Mouse (Mus musculus): ENCODE measurements at regions not wholly inside any gene's neighbourhood (a gene's known extent, or its start where the extent isn't known, plus 50 kb on each side); places are given as distances from the start of the nearest gene placed in this dataset.

DNA sequence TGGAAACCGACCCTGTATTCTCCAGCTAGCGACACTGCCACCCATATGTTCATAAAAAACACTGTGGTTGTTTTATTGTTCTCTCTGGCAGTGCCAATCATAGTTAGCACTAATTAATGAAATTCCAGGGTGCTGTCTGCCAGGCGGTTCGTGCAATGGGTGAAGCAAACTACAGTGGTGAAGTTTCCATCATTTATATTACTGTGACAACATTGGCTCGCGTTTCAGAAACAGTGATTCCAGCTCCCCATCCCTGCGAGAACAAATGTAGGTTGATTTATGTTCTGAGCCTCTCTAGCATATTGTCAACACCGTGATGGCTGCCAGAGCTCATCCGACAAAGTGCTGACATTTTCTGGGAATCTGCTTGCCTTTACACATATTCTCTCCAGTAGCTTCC, 480.7 kb upstream of the Igfbp7 start:
- no peak overlapping the region for H3K4me2 ChIP-seq (replicated peaks)
- ATAC-seq (ENCODE audit: insufficient number of reproducible peaks, insufficient read depth, low FRiP score, low TSS enrichment): no peak
- no peak overlapping the region for H3K4me3 ChIP-seq
- WGBS: 84% methylated on average over 9 of the region's 9 CpGs
- no peaks in the 10 kb centered on the region for H3K36me3 ChIP-seq
- H3K4me1 ChIP-seq: no peaks in the 10 kb centered on the region
- H3K9me3 ChIP-seq: no peaks in the 10 kb centered on the region
- no peak overlapping the region for H3K9ac ChIP-seq
- no peak overlapping the region for H3K27ac ChIP-seq
- no peaks in the 10 kb centered on the region for H3K27me3 ChIP-seq

DNA sequence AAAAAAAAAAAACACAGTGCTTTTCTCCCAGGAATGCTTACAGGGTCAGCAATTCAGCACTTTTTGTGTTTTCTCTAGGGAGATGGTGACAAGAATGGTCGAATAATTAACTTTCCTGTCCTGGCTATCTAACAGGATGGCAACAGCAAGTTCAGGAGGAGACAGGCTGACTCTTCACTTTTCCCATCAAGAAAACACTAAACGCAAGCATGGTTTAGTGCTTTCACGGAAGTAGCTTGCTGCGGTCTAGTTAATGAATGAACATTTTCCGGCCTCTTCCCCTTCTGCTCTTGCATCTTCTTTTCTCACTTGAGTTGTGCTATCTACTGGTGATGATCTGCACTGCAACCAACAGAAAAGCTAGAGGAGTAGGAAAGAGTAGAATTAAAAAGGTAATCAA, 463.6 kb upstream of the Igfbp7 start:
- no peak for ATAC-seq (ENCODE audit: insufficient number of reproducible peaks, insufficient read depth, low FRiP score, low TSS enrichment)
- no peak overlapping the region for H3K9ac ChIP-seq
- no peak overlapping the region for H3K27ac ChIP-seq
- H3K36me3 ChIP-seq: no peaks in the 10 kb centered on the region
- no peaks in the 10 kb centered on the region for H3K9me3 ChIP-seq
- no peak overlapping the region for H3K4me3 ChIP-seq
- H3K4me1 ChIP-seq: no peaks in the 10 kb centered on the region
- H3K27me3 ChIP-seq: no peaks in the 10 kb centered on the region
- H3K4me2 ChIP-seq (replicated peaks): no peak overlapping the region
- WGBS: 82% methylated on average over 5 of the region's 5 CpGs

DNA sequence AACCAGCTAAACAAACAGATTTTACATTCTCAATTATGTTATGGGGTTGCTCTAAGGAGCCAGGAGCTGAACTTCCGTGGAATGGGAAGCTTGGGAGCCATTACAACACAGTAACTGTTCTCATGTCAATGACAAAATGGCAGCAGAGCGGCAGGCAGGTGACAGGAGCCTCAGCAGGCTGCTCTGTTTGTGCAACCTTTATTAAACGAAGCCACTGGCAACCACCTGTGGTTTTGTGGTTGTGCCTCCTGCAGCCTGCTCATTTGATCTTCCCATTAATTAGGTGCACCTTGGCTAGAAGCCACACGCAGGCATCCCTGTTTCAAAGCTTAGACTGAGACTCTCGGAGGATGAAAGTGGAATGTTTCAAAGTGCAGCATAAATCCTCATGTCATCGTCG, 457.5 kb upstream of the Igfbp7 start:
- no peak overlapping the region for H3K4me3 ChIP-seq
- H3K4me2 ChIP-seq (replicated peaks): no peak overlapping the region
- H3K27ac ChIP-seq: no peak overlapping the region
- H3K9me3 ChIP-seq: no peaks in the 10 kb centered on the region
- no peaks in the 10 kb centered on the region for H3K4me1 ChIP-seq
- no peak for ATAC-seq (ENCODE audit: insufficient number of reproducible peaks, insufficient read depth, low FRiP score, low TSS enrichment)
- WGBS: 70% methylated on average over 7 of the region's 7 CpGs
- no peaks in the 10 kb centered on the region for H3K36me3 ChIP-seq
- H3K9ac ChIP-seq: no peak overlapping the region
- H3K27me3 ChIP-seq: no peaks in the 10 kb centered on the region

DNA sequence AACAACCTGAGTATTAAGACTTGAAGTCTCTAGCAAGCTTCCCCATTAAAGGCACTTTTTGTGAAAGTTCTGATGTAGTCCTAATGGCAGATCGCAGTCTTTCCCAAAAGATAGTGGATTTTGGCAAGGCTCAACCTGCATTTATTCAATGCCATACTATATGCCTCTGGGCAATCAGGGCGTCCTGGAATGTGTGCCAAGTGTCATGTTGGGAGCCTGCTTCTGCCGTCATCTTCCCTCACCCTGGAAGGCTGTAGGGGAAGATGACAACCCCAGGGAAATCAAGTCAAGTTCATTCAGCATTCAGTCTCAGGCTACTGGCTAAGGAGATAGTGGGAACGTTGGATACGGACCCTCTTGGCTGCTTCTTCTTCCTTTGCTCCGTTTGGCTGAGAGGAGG, 447.4 kb upstream of the Igfbp7 start:
- no peak overlapping the region for H3K9ac ChIP-seq
- ATAC-seq (ENCODE audit: insufficient number of reproducible peaks, insufficient read depth, low FRiP score, low TSS enrichment): no peak
- H3K27me3 ChIP-seq: no peaks in the 10 kb centered on the region
- 83% methylated on average over 6 of the region's 6 CpGs for WGBS
- H3K4me1 ChIP-seq: no peaks in the 10 kb centered on the region
- H3K4me2 ChIP-seq (replicated peaks): no peak overlapping the region
- no peak overlapping the region for H3K4me3 ChIP-seq
- H3K27ac ChIP-seq: no peak overlapping the region
- H3K36me3 ChIP-seq: no peaks in the 10 kb centered on the region
- H3K9me3 ChIP-seq: no peaks in the 10 kb centered on the region

DNA sequence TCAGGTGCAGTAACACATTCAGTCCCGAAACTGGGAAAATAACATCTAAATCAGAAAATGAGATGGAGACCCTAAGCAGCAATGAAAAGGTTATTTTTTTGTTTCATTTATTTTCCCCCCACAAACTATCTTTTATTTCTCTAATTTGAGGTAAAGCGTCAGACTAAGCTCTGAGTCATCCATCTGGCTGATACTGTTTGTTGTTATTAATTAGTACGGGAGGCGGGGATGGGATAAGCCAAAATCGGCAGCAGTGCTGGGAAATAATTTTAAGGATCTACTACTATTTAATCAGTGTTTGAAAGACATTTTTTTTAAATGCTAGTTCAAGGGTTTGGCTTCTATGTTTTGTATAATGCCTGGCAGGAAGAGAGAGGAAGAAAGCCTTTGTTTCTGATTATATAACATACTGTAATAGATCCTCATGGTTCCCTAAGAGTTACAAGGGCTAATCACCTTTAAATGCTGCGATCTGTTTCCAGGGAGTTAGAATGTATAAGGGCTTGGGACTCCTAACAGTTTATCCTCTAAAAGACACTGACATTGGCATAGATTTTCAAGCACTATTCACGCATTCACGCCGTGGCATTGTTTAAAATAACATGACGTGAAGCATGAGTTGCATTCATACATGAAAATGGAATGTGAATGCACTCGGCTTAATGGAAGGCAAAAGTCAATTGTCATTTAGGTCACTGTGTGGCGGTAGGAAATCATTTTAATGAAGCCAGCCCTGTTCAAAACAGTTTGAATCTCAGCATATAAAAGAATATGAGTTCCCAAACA, 446.4 kb upstream of the Igfbp7 start:
- Histone ChIP-seq H3K27ac (no peak overlapping the region), H3K4me2 (replicated peaks) (no peak overlapping the region), H3K27me3 (no peaks in the 10 kb centered on the region), H3K9ac (no peak overlapping the region), H3K4me1 (no peaks in the 10 kb centered on the region), H3K36me3 (no peaks in the 10 kb centered on the region), H3K4me3 (no peak overlapping the region), H3K9me3 (no peaks in the 10 kb centered on the region)
- ATAC-seq (ENCODE audit: insufficient number of reproducible peaks, insufficient read depth, low FRiP score, low TSS enrichment): no peak
- WGBS: 76% methylated on average over 12 of the region's 12 CpGs

DNA sequence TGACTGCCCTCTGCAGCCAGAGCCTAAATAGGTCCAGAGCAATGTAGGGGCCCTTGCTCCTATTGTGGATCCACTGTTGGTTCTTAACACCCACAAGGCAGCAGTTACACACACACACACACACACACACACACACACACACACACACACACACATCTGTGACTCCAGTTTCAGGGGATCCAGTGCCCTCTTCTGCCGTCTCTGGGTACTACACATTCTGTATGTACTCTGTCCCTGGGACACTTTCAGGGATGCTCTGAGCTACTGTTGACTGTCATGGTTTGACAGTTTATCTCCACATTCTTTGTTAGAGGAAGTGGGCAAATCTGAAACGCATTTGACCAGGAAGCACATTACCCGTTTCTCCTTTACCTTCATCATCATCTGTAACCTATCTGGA, 443.8 kb upstream of the Igfbp7 start:
- Histone ChIP-seq H3K9ac (no peak overlapping the region), H3K27ac (no peak overlapping the region), H3K4me1 (no peaks in the 10 kb centered on the region), H3K4me3 (no peak overlapping the region), H3K27me3 (no peaks in the 10 kb centered on the region), H3K36me3 (no peaks in the 10 kb centered on the region), H3K4me2 (replicated peaks) (no peak overlapping the region), H3K9me3 (no peaks in the 10 kb centered on the region)
- WGBS: 86% methylated on average over 3 of the region's 3 CpGs
- no peak for ATAC-seq (ENCODE audit: insufficient number of reproducible peaks, insufficient read depth, low FRiP score, low TSS enrichment)

DNA sequence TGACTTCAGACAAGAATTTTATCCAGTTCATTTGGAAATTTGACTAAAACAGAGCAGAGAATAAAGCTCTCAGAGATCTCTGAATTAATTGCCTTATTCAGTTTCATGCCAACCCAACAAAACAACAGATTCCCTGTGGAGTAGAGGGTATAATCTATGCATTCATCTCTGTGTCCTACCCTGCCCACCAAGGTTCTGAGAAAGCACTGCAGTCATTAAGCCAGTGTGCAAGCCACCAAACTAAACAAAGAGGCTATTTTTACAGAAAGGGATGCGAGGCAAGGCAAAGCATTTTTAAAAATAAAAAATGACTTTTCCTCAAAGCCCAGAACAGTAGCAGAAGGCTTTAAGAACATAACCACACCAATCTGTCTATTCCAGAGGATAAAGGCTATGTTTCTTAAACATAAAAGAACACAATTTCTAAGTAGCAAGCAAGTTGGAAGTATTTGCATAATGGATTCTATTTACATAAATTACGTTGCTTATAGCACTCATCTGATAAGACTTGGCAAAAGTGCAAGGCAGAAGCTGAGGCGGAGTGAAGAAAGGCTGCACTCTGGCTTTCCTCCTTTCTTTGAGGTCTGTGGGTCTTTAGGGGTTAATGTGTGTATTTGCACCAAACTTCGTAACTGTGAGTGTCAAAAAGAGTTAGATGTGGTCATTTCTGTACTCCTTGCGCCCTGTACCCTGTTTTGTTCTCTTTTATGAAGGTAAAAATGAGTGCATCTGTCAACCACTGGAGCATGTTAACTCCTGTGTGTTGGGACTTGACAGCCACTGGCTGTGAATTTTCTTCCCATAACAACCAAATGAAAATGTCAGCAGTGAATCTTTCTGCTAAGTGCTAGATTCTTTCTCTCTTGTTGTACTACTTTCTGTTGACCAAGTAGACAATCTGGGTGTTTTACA, 430.6 kb upstream of the Igfbp7 start:
- Histone ChIP-seq H3K4me1 (no peaks in the 10 kb centered on the region), H3K9me3 (no peaks in the 10 kb centered on the region), H3K4me3 (no peak overlapping the region), H3K27me3 (no peaks in the 10 kb centered on the region), H3K9ac (no peak overlapping the region), H3K27ac (no peak overlapping the region), H3K4me2 (replicated peaks) (no peak overlapping the region), H3K36me3 (no peaks in the 10 kb centered on the region)
- no peak for ATAC-seq (ENCODE audit: insufficient number of reproducible peaks, insufficient read depth, low FRiP score, low TSS enrichment)
- 53% methylated on average over 5 of the region's 5 CpGs for WGBS

DNA sequence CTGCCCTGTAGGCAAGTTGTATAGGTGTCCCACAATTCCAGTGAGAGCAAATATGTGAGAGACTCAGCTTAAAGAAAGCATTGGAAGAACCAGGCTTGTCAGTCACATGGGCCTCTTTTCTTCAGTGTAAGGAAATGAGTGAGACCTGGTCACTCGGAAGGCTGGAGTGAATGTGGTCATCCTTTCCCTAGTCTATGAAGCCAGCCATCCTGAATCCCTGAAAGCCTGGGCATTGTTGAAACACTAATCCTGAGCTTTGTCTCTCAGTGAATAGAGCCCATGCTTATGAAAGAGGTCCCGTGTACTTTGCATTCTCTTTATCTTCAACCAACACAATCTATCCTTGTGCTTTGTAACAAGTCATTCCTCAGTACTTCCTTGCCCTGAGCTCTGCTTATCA, 420.1 kb upstream of the Igfbp7 start:
- no peaks in the 10 kb centered on the region for H3K27me3 ChIP-seq
- no peaks in the 10 kb centered on the region for H3K36me3 ChIP-seq
- 87% methylated on average over 2 of the region's 2 CpGs for WGBS
- no peak overlapping the region for H3K27ac ChIP-seq
- H3K9me3 ChIP-seq: 0 out of 2 replicates have a peak, but pooled peaks cover 7% of the 10 kb centered on the region
- ATAC-seq (ENCODE audit: insufficient number of reproducible peaks, insufficient read depth, low FRiP score, low TSS enrichment): no peak
- H3K4me2 ChIP-seq (replicated peaks): no peak overlapping the region
- no peak overlapping the region for H3K9ac ChIP-seq
- H3K4me1 ChIP-seq: no peaks in the 10 kb centered on the region
- no peak overlapping the region for H3K4me3 ChIP-seq

DNA sequence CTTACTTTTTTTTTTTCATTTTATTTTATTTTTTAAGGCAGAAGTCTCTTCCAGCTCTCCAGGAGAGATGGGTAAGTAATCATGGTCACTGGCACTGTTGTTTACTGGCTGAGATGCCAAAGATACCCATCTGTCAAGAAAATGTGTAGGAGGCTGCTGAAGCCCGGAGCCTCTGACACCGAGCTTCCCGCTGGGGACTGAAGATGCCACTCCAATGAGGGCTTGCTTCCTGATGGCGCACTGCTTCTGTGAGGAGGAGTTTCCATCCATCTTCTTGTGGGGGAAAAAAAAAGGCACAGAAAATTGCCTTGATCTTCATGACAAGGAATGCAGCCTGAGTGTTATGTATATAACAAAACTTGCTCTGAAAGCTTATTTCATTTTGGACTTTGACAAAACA, 418.2 kb upstream of the Igfbp7 start:
- H3K4me1 ChIP-seq: no peaks in the 10 kb centered on the region
- H3K4me2 ChIP-seq (replicated peaks): no peak overlapping the region
- H3K36me3 ChIP-seq: no peaks in the 10 kb centered on the region
- H3K9ac ChIP-seq: no peak overlapping the region
- WGBS: 81% methylated on average over 4 of the region's 4 CpGs
- H3K9me3 ChIP-seq: 0 out of 2 replicates have a peak, but pooled peaks cover 7% of the 10 kb centered on the region
- H3K4me3 ChIP-seq: no peak overlapping the region
- no peak overlapping the region for H3K27ac ChIP-seq
- ATAC-seq (ENCODE audit: insufficient number of reproducible peaks, insufficient read depth, low FRiP score, low TSS enrichment): no peak
- no peaks in the 10 kb centered on the region for H3K27me3 ChIP-seq

DNA sequence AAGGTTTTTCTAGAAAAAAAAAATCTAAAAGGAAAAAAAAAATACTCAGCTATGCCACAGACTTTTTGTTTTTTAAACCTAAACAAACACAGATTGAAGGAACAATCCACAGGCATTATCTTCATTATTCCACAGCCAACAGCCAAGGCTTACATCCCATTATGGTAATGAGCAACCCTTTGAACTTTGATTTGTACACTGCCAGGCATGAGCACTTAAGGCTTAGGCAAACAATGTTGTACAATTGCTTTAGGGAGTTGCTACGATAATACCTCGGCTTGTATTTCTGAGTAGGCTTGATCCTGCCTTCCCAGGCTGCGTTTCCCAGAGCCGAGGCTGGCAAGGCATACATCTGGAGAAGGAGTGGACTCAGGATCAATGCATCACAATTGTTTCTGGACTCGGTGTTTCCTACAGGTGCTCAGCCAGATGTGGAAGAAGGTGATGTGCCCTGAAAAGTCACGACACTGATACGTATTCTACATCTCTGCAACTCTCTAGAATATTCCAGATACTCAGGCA, 409.0 kb upstream of the Igfbp7 start:
- Histone ChIP-seq H3K9me3 (no peaks in the 10 kb centered on the region), H3K36me3 (no peaks in the 10 kb centered on the region), H3K27me3 (no peaks in the 10 kb centered on the region), H3K9ac (no peak overlapping the region), H3K4me2 (replicated peaks) (no peak overlapping the region), H3K27ac (no peak overlapping the region), H3K4me1 (no peaks in the 10 kb centered on the region), H3K4me3 (no peak overlapping the region)
- no peak for ATAC-seq (ENCODE audit: insufficient number of reproducible peaks, insufficient read depth, low FRiP score, low TSS enrichment)
- 47% methylated on average over 7 of the region's 7 CpGs for WGBS

DNA sequence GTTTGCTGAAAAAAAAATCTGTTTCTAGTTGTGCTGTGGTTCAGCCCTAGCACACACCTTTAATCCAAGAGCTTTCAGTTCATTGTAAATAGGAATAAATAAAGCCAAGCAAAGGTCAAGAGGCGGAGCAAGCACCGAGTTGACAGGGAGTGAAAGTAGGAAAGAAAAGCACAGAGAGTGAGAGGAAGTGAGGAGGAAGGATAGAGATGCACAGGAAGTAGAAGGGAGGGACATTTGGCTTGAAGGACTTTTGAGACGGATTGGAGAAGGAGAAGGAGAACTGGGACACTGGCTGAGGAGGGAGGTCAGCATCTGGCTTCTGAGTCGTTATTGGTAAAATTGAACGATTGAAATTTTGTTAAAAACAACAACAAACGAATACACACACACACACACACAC, 402.0 kb upstream of the Igfbp7 start:
- 69% methylated on average over 6 of the region's 6 CpGs for WGBS

DNA sequence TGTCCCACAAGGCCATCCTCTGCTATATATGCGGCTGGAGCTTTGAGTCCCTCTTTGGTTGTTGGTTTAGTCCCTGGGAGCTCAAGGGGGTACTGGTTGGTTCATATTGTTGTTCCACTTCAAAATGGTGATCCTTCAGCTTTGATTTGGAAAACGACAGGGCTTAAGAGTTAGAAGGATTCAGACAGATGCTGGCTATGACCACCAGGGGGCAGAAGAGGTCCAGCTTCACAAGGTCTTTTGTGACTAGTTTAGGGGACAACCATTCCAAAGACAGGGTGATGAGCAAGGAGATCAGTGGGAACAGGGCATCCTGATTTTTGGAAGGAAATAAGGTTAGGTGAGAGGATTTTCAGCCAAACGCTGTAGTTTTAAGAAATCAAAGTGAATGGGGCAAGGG, 399.9 kb upstream of the Igfbp7 start:
- Histone ChIP-seq H3K4me2 (replicated peaks) (no peak overlapping the region), H3K4me3 (no peak overlapping the region), H3K4me1 (no peaks in the 10 kb centered on the region), H3K9ac (no peak overlapping the region), H3K9me3 (no peaks in the 10 kb centered on the region), H3K27me3 (no peaks in the 10 kb centered on the region), H3K27ac (no peak overlapping the region), H3K36me3 (no peaks in the 10 kb centered on the region)
- no peak for ATAC-seq (ENCODE audit: insufficient number of reproducible peaks, insufficient read depth, low FRiP score, low TSS enrichment)
- 32% methylated on average over 3 of the region's 3 CpGs for WGBS

More for the DNA sequence above, 402.0 kb upstream of the Igfbp7 start:
- no peak for ATAC-seq (ENCODE audit: insufficient number of reproducible peaks, insufficient read depth, low FRiP score, low TSS enrichment)
- no peak overlapping the region for H3K4me3 ChIP-seq
- H3K4me1 ChIP-seq: no peaks in the 10 kb centered on the region
- H3K36me3 ChIP-seq: no peaks in the 10 kb centered on the region
- no peak overlapping the region for H3K27ac ChIP-seq
- no peak overlapping the region for H3K4me2 ChIP-seq (replicated peaks)
- no peak overlapping the region for H3K9ac ChIP-seq
- no peaks in the 10 kb centered on the region for H3K27me3 ChIP-seq
- H3K9me3 ChIP-seq: no peaks in the 10 kb centered on the region
